Mouse (Mus musculus): Measurements from ENCODE around the gene Trp63. TPM values are rescaled to one million over a fixed set of nuclear protein-coding genes. Genes with fewer than 3 reads are reported as not detected.

Trp63 gene
- polyA plus RNA-seq, 1 experiment, result 23.1 TPM

- Histone ChIP-seq H3K4me3 (ENCODE audit: control insufficient read depth, insufficient read depth, low read length) (no peak overlapping the region), H3K36me3 (ENCODE audit: control insufficient read depth, insufficient read depth, low read length) (no peaks in the 10 kb centered on the region), H3K4me1 (replicated peaks; ENCODE audit: control insufficient read depth, insufficient read depth, low read length) (no peaks in the 10 kb centered on the region), H3K27ac (ENCODE audit: control insufficient read depth, insufficient read depth, low read length) (no peak overlapping the region), H3K27me3 (ENCODE audit: control insufficient read depth, insufficient read depth, low read length) (no peaks in the 10 kb centered on the region)
- DNase-seq, result no peak
- no peak for TF ChIP-seq CTCF (IDR thresholded peaks at IDR 0.05; ENCODE audit: borderline replicate concordance, control insufficient read depth, extremely low read depth, insufficient read depth, low read length, poor library complexity)
- no peak for TF ChIP-seq POLR2A (IDR thresholded peaks at IDR 0.05; ENCODE audit: control insufficient read depth, extremely low read depth, insufficient read depth, low read length, poor library complexity)
- WGBS, result 92% methylated on average over 5 of the region's 5 CpGs
Observed at GRCm38 (mm10) chr16:25765549-25765948, 82.0 kb downstream of the Trp63 start.

- H3K4me3 ChIP-seq (ENCODE audit: control insufficient read depth, insufficient read depth, low read length), result no peak overlapping the region
- no peak overlapping the region for H3K27ac ChIP-seq (ENCODE audit: control insufficient read depth, insufficient read depth, low read length)
- WGBS, result 96% methylated on average over 7 of the region's 7 CpGs
- no peaks in the 10 kb centered on the region for H3K36me3 ChIP-seq (ENCODE audit: control insufficient read depth, insufficient read depth, low read length)
- TF ChIP-seq CTCF (IDR thresholded peaks at IDR 0.05; ENCODE audit: borderline replicate concordance, control insufficient read depth, extremely low read depth, insufficient read depth, low read length, poor library complexity), result no peak
- no peak for TF ChIP-seq POLR2A (IDR thresholded peaks at IDR 0.05; ENCODE audit: control insufficient read depth, extremely low read depth, insufficient read depth, low read length, poor library complexity)
- no peaks in the 10 kb centered on the region for H3K4me1 ChIP-seq (replicated peaks; ENCODE audit: control insufficient read depth, insufficient read depth, low read length)
- DNase-seq, result no peak
- no peaks in the 10 kb centered on the region for H3K27me3 ChIP-seq (ENCODE audit: control insufficient read depth, insufficient read depth, low read length)
Observed at GRCm38 (mm10) chr16:25774611-25775010, 91.0 kb downstream of the Trp63 start.

DNA sequence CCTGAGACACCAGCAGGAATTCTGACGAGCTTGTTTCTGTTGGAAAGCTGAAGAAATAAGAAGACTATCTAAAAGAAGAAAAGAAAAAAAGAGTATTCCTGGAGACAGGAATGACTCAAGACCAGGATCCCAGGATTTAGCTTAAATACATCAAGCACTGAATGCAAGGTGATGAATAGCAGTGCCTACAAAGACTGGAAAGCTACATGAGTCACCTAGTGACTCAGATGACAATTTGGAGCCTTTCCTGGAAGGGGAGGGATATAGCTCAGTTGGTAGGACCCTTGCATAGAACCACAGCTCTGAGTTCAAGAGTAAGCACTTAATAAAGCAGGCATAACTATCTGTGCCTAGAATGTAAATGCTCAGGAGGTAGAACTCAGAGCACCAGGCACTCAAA is 93.9 kb downstream of the Trp63 start:
- 82% methylated on average over 1 of the region's 1 CpGs for WGBS
- no peaks in the 10 kb centered on the region for H3K27me3 ChIP-seq (ENCODE audit: control insufficient read depth, insufficient read depth, low read length)
- TF ChIP-seq CTCF (IDR thresholded peaks at IDR 0.05; ENCODE audit: borderline replicate concordance, control insufficient read depth, extremely low read depth, insufficient read depth, low read length, poor library complexity) (no peak), POLR2A (IDR thresholded peaks at IDR 0.05; ENCODE audit: control insufficient read depth, extremely low read depth, insufficient read depth, low read length, poor library complexity) (no peak)
- no peak for DNase-seq
- no peaks in the 10 kb centered on the region for H3K4me1 ChIP-seq (replicated peaks; ENCODE audit: control insufficient read depth, insufficient read depth, low read length)
- H3K4me3 ChIP-seq (ENCODE audit: control insufficient read depth, insufficient read depth, low read length), result no peak overlapping the region
- H3K36me3 ChIP-seq (ENCODE audit: control insufficient read depth, insufficient read depth, low read length), result no peaks in the 10 kb centered on the region
- no peak overlapping the region for H3K27ac ChIP-seq (ENCODE audit: control insufficient read depth, insufficient read depth, low read length)

DNA sequence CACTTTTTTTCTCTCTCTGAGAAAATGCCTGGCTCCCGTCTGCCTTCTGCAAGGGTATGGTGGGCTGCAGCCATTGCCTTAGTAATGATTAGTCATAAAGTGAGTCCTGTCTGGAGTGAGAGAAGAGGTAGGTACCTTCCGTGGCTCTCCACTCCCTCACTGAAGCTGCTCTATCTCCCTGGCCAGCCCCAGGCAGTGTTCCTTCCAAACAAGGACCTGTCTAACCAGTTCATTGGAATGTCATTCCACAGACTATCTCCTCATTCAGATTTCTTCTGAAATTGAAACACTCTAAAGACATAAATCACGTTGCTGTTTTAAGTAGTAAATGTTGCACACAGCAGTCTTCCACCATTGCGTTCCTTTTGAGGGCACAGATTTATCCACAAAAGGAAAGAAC is 96.4 kb downstream of the Trp63 start:
- no peak for DNase-seq
- H3K36me3 ChIP-seq (ENCODE audit: control insufficient read depth, insufficient read depth, low read length), result no peaks in the 10 kb centered on the region
- no peak overlapping the region for H3K27ac ChIP-seq (ENCODE audit: control insufficient read depth, insufficient read depth, low read length)
- no peaks in the 10 kb centered on the region for H3K27me3 ChIP-seq (ENCODE audit: control insufficient read depth, insufficient read depth, low read length)
- WGBS, result 74% methylated on average over 4 of the region's 4 CpGs
- H3K4me1 ChIP-seq (replicated peaks; ENCODE audit: control insufficient read depth, insufficient read depth, low read length), result no peaks in the 10 kb centered on the region
- TF ChIP-seq CTCF (IDR thresholded peaks at IDR 0.05; ENCODE audit: borderline replicate concordance, control insufficient read depth, extremely low read depth, insufficient read depth, low read length, poor library complexity) (no peak), POLR2A (IDR thresholded peaks at IDR 0.05; ENCODE audit: control insufficient read depth, extremely low read depth, insufficient read depth, low read length, poor library complexity) (no peak)
- no peak overlapping the region for H3K4me3 ChIP-seq (ENCODE audit: control insufficient read depth, insufficient read depth, low read length)

- TF ChIP-seq CTCF (IDR thresholded peaks at IDR 0.05; ENCODE audit: borderline replicate concordance, control insufficient read depth, extremely low read depth, insufficient read depth, low read length, poor library complexity) (no peak), POLR2A (IDR thresholded peaks at IDR 0.05; ENCODE audit: control insufficient read depth, extremely low read depth, insufficient read depth, low read length, poor library complexity) (no peak)
- Histone ChIP-seq H3K4me3 (ENCODE audit: control insufficient read depth, insufficient read depth, low read length) (no peak overlapping the region), H3K4me1 (replicated peaks; ENCODE audit: control insufficient read depth, insufficient read depth, low read length) (no peaks in the 10 kb centered on the region), H3K36me3 (ENCODE audit: control insufficient read depth, insufficient read depth, low read length) (no peaks in the 10 kb centered on the region), H3K27ac (ENCODE audit: control insufficient read depth, insufficient read depth, low read length) (no peak overlapping the region), H3K27me3 (ENCODE audit: control insufficient read depth, insufficient read depth, low read length) (no peaks in the 10 kb centered on the region)
- no peak for DNase-seq
- WGBS, result 90% methylated on average over 2 of the region's 2 CpGs
Observed at GRCm38 (mm10) chr16:25784246-25784645, 100.7 kb downstream of the Trp63 start.

DNA sequence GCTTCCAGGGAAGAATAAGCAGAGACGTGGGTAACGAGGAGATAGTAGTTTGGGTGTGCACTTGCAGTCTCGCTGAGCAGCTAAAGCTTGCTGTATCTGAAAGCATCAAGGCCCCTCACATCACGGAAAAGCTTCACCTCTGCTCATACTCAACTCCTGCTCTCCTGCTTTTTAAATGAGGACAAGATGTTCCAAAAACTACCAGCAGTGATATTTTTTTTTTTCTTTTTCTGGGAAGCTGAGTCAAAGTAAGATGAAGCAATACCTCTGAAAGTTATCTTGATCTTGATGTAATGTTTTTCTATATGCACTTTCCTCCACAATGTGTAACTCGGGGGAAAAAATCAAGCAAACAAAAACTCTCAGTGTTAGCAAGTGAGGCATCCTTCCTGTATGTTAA is 102.9 kb downstream of the Trp63 start:
- H3K4me1 ChIP-seq (replicated peaks; ENCODE audit: control insufficient read depth, insufficient read depth, low read length), result no peaks in the 10 kb centered on the region
- H3K4me3 ChIP-seq (ENCODE audit: control insufficient read depth, insufficient read depth, low read length), result no peak overlapping the region
- H3K36me3 ChIP-seq (ENCODE audit: control insufficient read depth, insufficient read depth, low read length), result no peaks in the 10 kb centered on the region
- no peaks in the 10 kb centered on the region for H3K27me3 ChIP-seq (ENCODE audit: control insufficient read depth, insufficient read depth, low read length)
- no peak overlapping the region for H3K27ac ChIP-seq (ENCODE audit: control insufficient read depth, insufficient read depth, low read length)
- DNase-seq, result no peak
- TF ChIP-seq CTCF (IDR thresholded peaks at IDR 0.05; ENCODE audit: borderline replicate concordance, control insufficient read depth, extremely low read depth, insufficient read depth, low read length, poor library complexity) (no peak), POLR2A (IDR thresholded peaks at IDR 0.05; ENCODE audit: control insufficient read depth, extremely low read depth, insufficient read depth, low read length, poor library complexity) (no peak)
- WGBS, result 86% methylated on average over 5 of the region's 5 CpGs

- Histone ChIP-seq H3K27ac (ENCODE audit: control insufficient read depth, insufficient read depth, low read length) (no peak overlapping the region), H3K27me3 (ENCODE audit: control insufficient read depth, insufficient read depth, low read length) (no peaks in the 10 kb centered on the region)
- 85% methylated on average over 5 of the region's 5 CpGs for WGBS
Observed at GRCm38 (mm10) chr16:25792640-25793266, 109.2 kb downstream of the Trp63 start.

More at GRCm38 (mm10) chr16:25792640-25793266, 109.2 kb downstream of the Trp63 start:
- no peak for DNase-seq
- H3K4me3 ChIP-seq (ENCODE audit: control insufficient read depth, insufficient read depth, low read length), result no peak overlapping the region
- no peaks in the 10 kb centered on the region for H3K4me1 ChIP-seq (replicated peaks; ENCODE audit: control insufficient read depth, insufficient read depth, low read length)
- no peak for TF ChIP-seq POLR2A (IDR thresholded peaks at IDR 0.05; ENCODE audit: control insufficient read depth, extremely low read depth, insufficient read depth, low read length, poor library complexity)
- TF ChIP-seq CTCF (IDR thresholded peaks at IDR 0.05; ENCODE audit: borderline replicate concordance, control insufficient read depth, extremely low read depth, insufficient read depth, low read length, poor library complexity), result no peak
- H3K36me3 ChIP-seq (ENCODE audit: control insufficient read depth, insufficient read depth, low read length), result no peaks in the 10 kb centered on the region

Measured in thymus, adult 2 months (tissue).